Mouse (Mus musculus) forebrain, embryonic 13.5 days (tissue): ENCODE results near the gene Npepps. TPM values are rescaled to one million over a fixed set of nuclear protein-coding genes. Genes with fewer than 3 reads are reported as not detected.
"Not testable (repeated sequence)": the region's sequence is repeated elsewhere in the genome, so short reads cannot be mapped to it uniquely, and the experiment has no call there.

ENCODE experiments used
- ATAC-seq: fragments of 200-750 bp; cut with Nextera tagmentation; 2 replicates; pipeline ENCODE4 v1.8.0; 2017
- H3K27ac ChIP-seq: fragments of 300-500 bp; sonication (generic); 2 replicates; pipeline ENCODE4 v1.5.1; 2015; ENCODE audit warnings: inconsistent platforms, mild to moderate bottlenecking, moderate library complexity
- H3K27me3 ChIP-seq: fragments of 300-500 bp; sonication (generic); 2 replicates; pipeline ENCODE4 v1.6.1; 2015; ENCODE audit warnings: mild to moderate bottlenecking, inconsistent platforms
- H3K36me3 ChIP-seq: fragments of 300-500 bp; sonication (generic); 2 replicates; pipeline ENCODE4 v1.6.1; 2015; ENCODE audit warnings: mild to moderate bottlenecking, inconsistent platforms; ENCODE audit not compliant: poor library complexity, severe bottlenecking
- H3K4me1 ChIP-seq: fragments of 300-500 bp; sonication (generic); 2 replicates; pipeline ENCODE4 v1.6.1; 2015; ENCODE audit warnings: inconsistent platforms
- H3K4me2 ChIP-seq: fragments of 300-500 bp; sonication (generic); 2 replicates; pipeline ENCODE4 v1.6.1; 2015; ENCODE audit warnings: inconsistent platforms, mild to moderate bottlenecking, moderate library complexity
- H3K4me3 ChIP-seq: fragments of 300-500 bp; sonication (generic); 2 replicates; pipeline ENCODE4 v1.5.1; 2015; ENCODE audit warnings: mild to moderate bottlenecking, inconsistent platforms
- H3K9ac ChIP-seq: fragments of 300-500 bp; sonication (generic); 2 replicates; pipeline ENCODE4 v1.6.1; 2015; ENCODE audit warnings: mild to moderate bottlenecking, inconsistent platforms
- H3K9me3 ChIP-seq: fragments of 300-500 bp; sonication (generic); replicated peaks from 2 replicates; pipeline ENCODE4 v1.6.1; 2016; ENCODE audit warnings: inconsistent platforms
- WGBS: fragments of 180-500 bp; shearing (Covaris S2); methylation state at CpG from one replicate; pipeline ENCODE4 v1.1.7; 2015; 5-methylcytosine and 5-hydroxymethylcytosine counted together
- polyA plus RNA-seq: library from polyadenylated mRNA; unstranded; fragments of >200 nt; fragmentation: Nextera tagmentation; extraction: Ambion mirVana; gene quantifications from 2 replicates; pipeline ENCODE4 v1.2.1, GENCODE M21; 2015

Npepps gene
- polyA plus RNA-seq, 1 experiment from 2014 or later = 131 TPM

DNA sequence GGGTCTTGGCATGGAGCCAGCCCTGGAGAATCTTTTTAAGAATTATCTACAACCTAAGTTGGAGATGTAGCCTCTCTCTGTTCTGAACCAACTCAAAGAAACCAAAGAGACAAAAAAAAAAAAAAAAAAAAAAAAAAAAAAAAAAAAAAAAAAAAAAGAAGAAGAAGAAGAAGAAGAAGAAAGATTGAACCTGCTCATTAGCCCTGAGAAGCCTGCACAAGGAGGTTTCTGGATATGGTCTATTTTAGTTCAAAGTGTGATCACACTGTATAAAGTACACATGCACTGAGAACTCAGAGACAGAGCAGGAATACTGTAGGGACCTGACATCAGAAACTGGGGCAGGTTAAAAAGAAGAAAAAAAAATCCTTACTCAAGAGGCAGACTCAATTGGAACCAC, 7.2 kb upstream of the Npepps start:
- H3K4me2 ChIP-seq = no peak overlapping the region
- H3K4me3 ChIP-seq = no peak overlapping the region
- no peaks in the 10 kb centered on the region for H3K36me3 ChIP-seq
- H3K27me3 ChIP-seq = no peaks in the 10 kb centered on the region
- H3K4me1 ChIP-seq = peaks cover 9% of the 10 kb centered on the region
- no peak overlapping the region for H3K27ac ChIP-seq
- no peak overlapping the region for H3K9ac ChIP-seq
- no peak for ATAC-seq
- H3K9me3 ChIP-seq = no peaks in the 10 kb centered on the region

DNA sequence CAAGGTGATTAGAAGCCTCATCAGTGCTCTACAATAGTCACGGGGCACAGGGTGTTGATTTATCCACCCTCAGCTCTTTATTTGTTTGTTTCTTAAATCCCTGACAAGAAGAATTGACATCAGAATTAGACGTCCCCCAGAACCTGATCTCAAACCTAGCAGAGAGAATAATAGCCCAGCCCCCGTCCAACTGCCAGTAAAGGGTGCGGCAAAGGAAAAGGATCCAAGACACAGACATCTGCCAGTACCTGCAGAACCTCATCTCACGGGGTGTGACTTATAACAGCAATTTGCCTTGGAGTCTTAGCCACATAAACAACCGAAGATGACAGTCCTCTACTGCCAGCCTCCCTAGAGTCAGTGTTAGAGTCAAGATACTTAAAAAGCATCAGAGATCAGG, 6.5 kb upstream of the Npepps start:
- no peaks in the 10 kb centered on the region for H3K27me3 ChIP-seq
- peaks cover 9% of the 10 kb centered on the region for H3K4me1 ChIP-seq
- WGBS = 50% methylated on average over 6 of the region's 6 CpGs
- H3K4me3 ChIP-seq = no peak overlapping the region
- no peaks in the 10 kb centered on the region for H3K36me3 ChIP-seq
- H3K9me3 ChIP-seq = no peaks in the 10 kb centered on the region
- no peak for ATAC-seq
- H3K4me2 ChIP-seq = no peak overlapping the region
- H3K27ac ChIP-seq = no peak overlapping the region
- no peak overlapping the region for H3K9ac ChIP-seq

DNA sequence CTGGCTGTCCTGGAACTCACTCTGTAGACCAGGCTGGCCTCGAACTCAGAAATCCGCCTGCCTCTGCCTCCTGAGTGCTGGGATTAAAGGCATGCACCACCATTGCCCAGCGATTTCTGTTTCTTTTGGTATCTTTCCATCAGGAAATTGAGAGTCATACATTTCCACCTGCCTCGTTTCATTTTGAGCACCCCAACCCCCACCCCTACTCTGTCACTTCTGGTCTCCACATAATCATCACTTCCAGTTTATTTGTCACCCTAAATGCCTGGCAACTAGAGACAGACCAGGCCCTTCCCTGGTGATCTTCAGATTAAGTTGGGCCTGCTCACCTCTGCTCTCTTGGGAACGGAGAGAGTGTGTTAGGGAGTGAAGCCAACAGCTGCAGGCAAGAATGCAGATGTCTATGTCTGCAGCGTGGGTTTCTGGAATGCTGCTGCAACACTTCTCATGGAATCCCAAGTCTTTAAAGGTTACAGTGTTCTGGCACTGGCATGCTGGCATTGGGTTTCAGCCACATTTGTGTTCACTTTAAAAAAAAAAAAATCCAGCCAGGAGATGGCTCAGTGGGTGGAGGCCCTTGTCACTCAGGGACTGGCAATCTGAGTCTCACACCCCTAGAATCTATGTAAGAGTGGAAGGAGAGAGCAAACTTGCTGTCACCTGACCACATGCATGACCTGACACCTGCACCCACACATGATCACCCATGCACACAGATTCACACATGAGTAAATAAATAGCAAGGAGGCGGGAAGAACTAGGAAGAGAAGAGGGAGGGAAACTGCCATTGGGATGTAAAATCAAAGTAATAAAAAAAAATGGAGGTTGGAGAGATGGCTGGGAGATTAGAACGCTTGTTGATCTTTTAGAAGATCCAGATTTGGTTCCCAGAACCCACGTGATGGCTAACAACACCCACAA, 5.7 kb upstream of the Npepps start:
- H3K4me2 ChIP-seq = no peak overlapping the region
- ATAC-seq = no peak
- no peak overlapping the region for H3K9ac ChIP-seq
- no peak overlapping the region for H3K4me3 ChIP-seq
- H3K27ac ChIP-seq = no peak overlapping the region
- no peaks in the 10 kb centered on the region for H3K9me3 ChIP-seq
- WGBS = 82% methylated on average over 9 of the region's 9 CpGs
- peaks cover 9% of the 10 kb centered on the region for H3K4me1 ChIP-seq
- no peaks in the 10 kb centered on the region for H3K36me3 ChIP-seq
- H3K27me3 ChIP-seq = no peaks in the 10 kb centered on the region

DNA sequence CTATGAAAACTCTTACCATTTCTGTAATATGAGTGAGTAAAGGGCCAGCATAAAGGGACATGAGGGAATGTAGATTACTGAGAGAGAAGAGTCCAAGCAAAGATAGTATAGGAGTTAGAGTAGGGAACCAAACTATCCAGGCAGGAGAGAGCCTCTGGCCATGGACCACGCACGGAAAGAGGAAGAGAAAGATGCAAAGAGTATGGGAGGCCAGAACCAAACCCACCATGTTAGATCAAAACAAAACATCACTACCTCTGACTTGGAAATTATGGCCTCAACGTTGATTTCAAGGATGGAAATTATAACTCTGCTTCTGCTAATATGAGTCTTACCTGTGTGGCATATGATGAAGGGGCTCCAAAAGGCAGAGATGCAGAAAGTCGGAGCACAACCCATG, 4.4 kb upstream of the Npepps start:
- no peaks in the 10 kb centered on the region for H3K27me3 ChIP-seq
- no peak overlapping the region for H3K4me3 ChIP-seq
- no peaks in the 10 kb centered on the region for H3K36me3 ChIP-seq
- peaks cover 6% of the 10 kb centered on the region for H3K4me1 ChIP-seq
- H3K9ac ChIP-seq = no peak overlapping the region
- no peaks in the 10 kb centered on the region for H3K9me3 ChIP-seq
- 73% methylated on average over 4 of the region's 4 CpGs for WGBS
- no peak for ATAC-seq
- no peak overlapping the region for H3K27ac ChIP-seq
- no peak overlapping the region for H3K4me2 ChIP-seq

DNA sequence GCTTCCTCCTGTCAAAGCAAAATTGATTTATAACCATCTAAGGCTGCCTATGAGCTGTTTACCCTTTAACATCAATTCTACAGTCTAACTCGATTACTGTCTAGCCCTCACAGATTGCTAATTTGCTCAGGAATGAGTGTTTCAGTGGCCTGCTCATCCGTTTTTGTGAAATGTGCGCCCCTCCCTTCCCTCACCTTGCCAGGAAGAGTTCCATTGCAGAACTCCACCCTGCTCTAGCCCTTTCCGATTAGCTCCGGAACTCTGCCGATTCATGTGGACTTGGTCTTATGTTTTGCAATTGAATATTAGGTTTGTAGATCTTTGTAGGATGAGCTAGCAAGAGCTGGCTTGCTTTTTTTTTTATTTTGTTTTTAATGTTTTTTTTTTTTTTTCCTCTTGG, 1.7 kb upstream of the Npepps start:
- 88% methylated on average over 6 of the region's 6 CpGs for WGBS
- Histone ChIP-seq H3K4me3 (no peak overlapping the region), H3K4me2 (no peak overlapping the region), H3K4me1 (peaks cover 16% of the 10 kb centered on the region), H3K9ac (no peak overlapping the region), H3K27ac (no peak overlapping the region), H3K27me3 (no peaks in the 10 kb centered on the region), H3K9me3 (no peaks in the 10 kb centered on the region), H3K36me3 (no peaks in the 10 kb centered on the region)
- ATAC-seq = no peak

DNA sequence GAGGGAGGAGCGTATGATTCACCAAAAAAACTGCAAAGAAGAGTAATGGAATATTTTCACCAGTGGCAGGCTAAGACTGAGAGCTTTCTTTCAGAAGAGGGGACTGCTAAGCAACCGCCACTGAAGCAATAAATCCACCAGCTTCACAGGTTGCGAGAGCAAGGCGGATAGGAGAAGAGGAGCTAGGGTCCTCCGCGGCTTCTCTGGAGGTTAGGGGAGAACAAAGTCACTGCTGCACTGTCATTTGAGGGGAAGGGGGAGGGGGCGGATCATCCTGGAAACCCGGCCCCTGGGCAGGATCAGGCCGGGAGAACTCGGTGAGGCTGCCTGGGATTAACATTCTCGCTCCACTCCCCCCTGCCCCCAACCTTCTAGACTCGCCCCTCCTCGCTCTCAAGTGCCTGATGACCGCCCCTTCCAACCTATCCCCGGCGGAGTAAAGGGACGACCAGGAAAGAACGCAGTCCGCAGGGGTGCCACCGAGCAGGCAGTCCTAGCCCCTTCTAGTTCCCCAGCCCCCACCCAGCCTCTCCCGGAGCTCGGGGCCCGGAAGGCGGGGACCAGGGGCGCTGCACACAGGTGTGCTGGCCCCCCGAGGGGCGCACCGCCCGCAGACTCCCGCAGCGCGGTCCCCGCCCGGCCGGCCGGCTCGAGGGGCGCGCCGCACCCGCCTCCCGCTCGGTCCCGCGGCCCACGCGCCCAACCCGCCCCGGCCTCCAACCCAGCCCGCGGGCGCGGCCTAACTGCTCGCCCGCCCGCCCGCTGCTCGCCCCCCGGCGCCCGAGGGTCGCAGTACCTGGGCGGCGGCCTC, 828 bp downstream of the Npepps start:
- Histone ChIP-seq H3K9me3 (no peaks in the 10 kb centered on the region; the same call in 1 of the 2 replicates), H3K9ac (peak overlapping the region; percentile 98), H3K4me2 (peak overlapping the region; percentile 83), H3K27me3 (no peaks in the 10 kb centered on the region), H3K36me3 (no peaks in the 10 kb centered on the region), H3K4me3 (peak overlapping the region; percentile 91), H3K4me1 (peaks cover 24% of the 10 kb centered on the region), H3K27ac (peak overlapping the region; percentile 99)
- peak; percentile 84 for ATAC-seq
- WGBS = 1% methylated on average over 44 of the region's 64 CpGs

DNA sequence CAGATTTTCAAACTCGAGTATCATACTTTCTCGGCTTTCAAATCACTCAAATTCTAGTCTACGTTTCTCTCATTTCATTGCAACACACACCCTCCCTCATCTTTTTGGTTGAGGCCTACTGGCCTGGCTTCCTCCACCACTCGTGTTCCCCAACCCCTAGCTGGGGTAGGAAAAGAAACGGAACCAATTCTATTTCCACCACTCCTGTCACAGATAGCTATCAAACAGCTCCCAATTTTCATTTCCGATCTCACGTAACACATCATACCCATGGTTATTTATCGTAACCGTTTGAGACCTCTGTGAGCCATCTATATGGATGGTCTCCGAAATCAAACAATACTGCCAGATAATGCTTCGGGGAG, 1.4 kb downstream of the Npepps start:
- H3K36me3 ChIP-seq = no peaks in the 10 kb centered on the region
- peak overlapping the region; percentile 91 for H3K4me3 ChIP-seq
- peak overlapping the region; percentile 83 for H3K4me2 ChIP-seq
- no peaks in the 10 kb centered on the region; the same call in 1 of the 2 replicates for H3K9me3 ChIP-seq
- peak overlapping the region; percentile 99 for H3K27ac ChIP-seq
- peak overlapping the region; percentile 98 for H3K9ac ChIP-seq
- H3K27me3 ChIP-seq = no peaks in the 10 kb centered on the region
- ATAC-seq = no peak
- WGBS = 21% methylated on average over 11 of the region's 11 CpGs
- peaks cover 24% of the 10 kb centered on the region for H3K4me1 ChIP-seq

DNA sequence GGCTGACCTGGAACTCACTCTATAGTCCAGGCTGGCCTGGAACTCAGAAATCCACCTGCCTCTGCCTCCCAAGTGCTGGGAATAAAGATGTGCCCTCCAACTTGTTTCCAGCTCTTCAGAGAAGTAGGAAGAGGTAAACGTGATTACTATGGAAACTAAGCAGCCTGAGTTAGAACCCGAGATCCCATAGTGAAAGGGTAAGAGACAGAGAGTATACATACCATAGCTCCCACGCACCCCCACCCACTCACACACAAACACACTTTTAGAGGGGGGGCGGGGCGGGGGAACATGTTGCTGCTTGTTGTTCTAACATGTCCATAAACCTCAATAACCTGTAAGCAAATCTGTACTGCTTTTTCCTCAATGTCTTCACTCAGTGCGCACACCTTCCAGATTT, 2.0 kb downstream of the Npepps start:
- Histone ChIP-seq H3K27me3 (no peaks in the 10 kb centered on the region), H3K4me2 (peak overlapping the region; percentile 83), H3K9me3 (no peaks in the 10 kb centered on the region; the same call in 1 of the 2 replicates), H3K9ac (peak overlapping the region; percentile 98; the same call in 1 of the 2 replicates), H3K27ac (no peak overlapping the region), H3K4me3 (peak overlapping the region; percentile 91), H3K4me1 (peaks cover 24% of the 10 kb centered on the region), H3K36me3 (no peaks in the 10 kb centered on the region)
- whole genome bisulfite sequencing = 80% methylated on average over 6 of the region's 6 CpGs
- no peak for ATAC-seq

DNA sequence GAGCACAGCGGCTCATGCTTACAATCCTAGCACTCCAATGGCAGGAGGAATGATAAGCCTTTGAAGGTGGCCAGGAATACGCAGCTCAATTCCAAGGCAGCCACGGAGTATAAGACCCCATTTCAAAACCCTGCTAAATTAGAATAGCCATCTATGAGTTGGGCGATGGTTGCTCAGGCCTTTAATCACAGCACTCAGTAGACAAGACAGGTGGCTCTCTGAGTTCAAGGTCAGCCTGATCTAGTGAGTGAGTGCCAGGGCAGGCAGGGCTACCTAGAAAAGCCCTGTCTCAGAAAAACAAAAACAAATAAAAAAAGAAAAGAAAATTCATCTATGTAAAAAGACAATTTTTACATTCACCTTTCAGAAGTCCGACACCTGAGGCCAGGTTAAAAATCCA, 3.3 kb downstream of the Npepps start:
- no peaks in the 10 kb centered on the region; the same call in 1 of the 2 replicates for H3K9me3 ChIP-seq
- ATAC-seq = no peak
- H3K36me3 ChIP-seq = no peaks in the 10 kb centered on the region
- no peaks in the 10 kb centered on the region for H3K27me3 ChIP-seq
- no peak overlapping the region for H3K27ac ChIP-seq
- H3K4me3 ChIP-seq = no peak overlapping the region
- WGBS = 93% methylated on average over 5 of the region's 5 CpGs
- H3K4me2 ChIP-seq = no peak overlapping the region
- no peak overlapping the region for H3K9ac ChIP-seq
- H3K4me1 ChIP-seq = peaks cover 24% of the 10 kb centered on the region

DNA sequence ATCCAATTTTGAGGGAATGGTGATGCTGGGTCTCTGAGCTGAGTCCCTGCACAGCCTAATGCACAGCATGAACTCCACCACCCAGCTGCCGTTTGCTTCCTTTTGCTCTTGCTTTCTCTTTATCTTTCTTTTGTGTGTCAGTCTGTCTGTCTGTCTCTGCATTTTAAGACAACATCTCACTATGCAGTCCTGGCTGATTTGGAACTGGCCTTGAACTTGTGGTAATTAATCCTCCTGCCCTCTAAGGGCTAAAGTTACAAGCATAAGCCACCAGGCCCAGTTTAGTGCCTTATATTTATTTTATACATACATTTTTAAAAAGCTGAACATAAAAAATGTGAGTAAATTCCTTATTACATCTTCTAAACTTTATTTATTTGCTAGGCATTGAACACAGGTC, 4.4 kb downstream of the Npepps start:
- no peaks in the 10 kb centered on the region; the same call in 1 of the 2 replicates for H3K9me3 ChIP-seq
- H3K27me3 ChIP-seq = no peaks in the 10 kb centered on the region
- H3K4me1 ChIP-seq = peaks cover 24% of the 10 kb centered on the region
- no peaks in the 10 kb centered on the region for H3K36me3 ChIP-seq
- WGBS = 60% methylated on average over 1 of the region's 1 CpGs
- no peak for ATAC-seq
- no peak overlapping the region for H3K4me2 ChIP-seq
- no peak overlapping the region for H3K27ac ChIP-seq
- H3K4me3 ChIP-seq = no peak overlapping the region
- H3K9ac ChIP-seq = no peak overlapping the region; the same call in 1 of the 2 replicates

DNA sequence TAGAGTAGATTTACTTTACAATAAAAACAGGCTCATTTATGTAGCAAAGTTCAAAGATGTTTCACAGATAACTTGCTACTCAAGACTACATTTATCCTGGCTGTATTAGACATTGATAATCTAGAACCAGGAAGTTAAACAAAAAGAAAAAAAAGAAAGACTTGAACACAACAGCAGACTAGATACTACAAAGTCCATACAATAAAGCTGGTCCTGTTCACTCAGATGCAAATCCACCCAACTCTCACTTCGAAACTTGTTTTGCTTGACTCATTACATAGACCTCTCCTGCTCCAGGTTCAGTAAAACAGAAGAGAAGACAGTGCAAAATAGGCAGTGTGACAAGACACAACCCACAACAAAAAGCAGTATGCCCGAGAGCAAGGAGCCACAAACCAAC, 5.1 kb downstream of the Npepps start:
- H3K27ac ChIP-seq = no peak overlapping the region
- no peak overlapping the region for H3K4me3 ChIP-seq
- H3K36me3 ChIP-seq = no peaks in the 10 kb centered on the region
- H3K4me1 ChIP-seq = peaks cover 24% of the 10 kb centered on the region
- ATAC-seq = no peak
- 87% methylated on average over 2 of the region's 2 CpGs for WGBS
- no peak overlapping the region for H3K4me2 ChIP-seq
- no peaks in the 10 kb centered on the region; the same call in 1 of the 2 replicates for H3K9me3 ChIP-seq
- H3K27me3 ChIP-seq = no peaks in the 10 kb centered on the region
- H3K9ac ChIP-seq = no peak overlapping the region

DNA sequence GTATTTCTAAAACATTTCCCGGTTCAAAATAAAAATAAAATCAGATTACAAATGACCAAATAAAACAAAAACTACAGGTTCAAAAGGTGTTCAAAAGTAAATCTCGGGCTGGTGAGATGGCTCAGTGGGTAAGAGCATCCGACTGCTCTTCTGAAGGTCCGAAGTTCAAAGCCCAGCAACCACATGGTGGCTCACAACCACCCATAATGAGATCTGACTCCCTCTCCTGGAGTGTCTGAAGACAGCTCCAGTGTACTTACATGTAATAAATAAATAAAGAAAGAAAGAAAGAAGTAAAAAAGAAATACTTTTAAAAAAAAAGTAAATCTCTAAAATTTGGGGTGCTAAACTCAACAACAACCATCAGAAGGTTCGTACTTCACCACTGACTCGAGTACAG, 5.5 kb downstream of the Npepps start:
- not testable (repeated sequence) for H3K9ac ChIP-seq, H3K36me3 ChIP-seq, H3K9me3 ChIP-seq, H3K27ac ChIP-seq, H3K27me3 ChIP-seq, H3K4me2 ChIP-seq, ATAC-seq, H3K4me3 ChIP-seq
- 95% methylated on average over 6 of the region's 6 CpGs for WGBS
- peaks cover 24% of the 10 kb centered on the region for H3K4me1 ChIP-seq
